Mouse (Mus musculus): ENCODE results near the gene Fahd2a.

The Fahd2a gene

GRCm38 (mm10) chr2:127444055-127444789, at the start of gene Fahd2a:
Fahd2a (minus strand) TSS chr2:127444565.
- DNase-seq (ENCODE audit: low read depth, low spot score): peak; percentile 91

GRCm38 (mm10) chr2:127484476-127485170, 40.3 kb upstream of the Fahd2a start:
- DNase-seq (ENCODE audit: low read depth, low spot score): peak; percentile 15

GRCm38 (mm10) chr2:127483001-127483400, 38.6 kb upstream of the Fahd2a start:
- DNase-seq (ENCODE audit: low read depth, low spot score): no peak

- DNase-seq (ENCODE audit: low read depth, low spot score): no peak
Observed at GRCm38 (mm10) chr2:127482533-127482911, 38.2 kb upstream of the Fahd2a start.

GRCm38 (mm10) chr2:127481841-127482532, 37.6 kb upstream of the Fahd2a start:
- DNase-seq (ENCODE audit: low read depth, low spot score): no peak

- no peak for DNase-seq (ENCODE audit: low read depth, low spot score)
Observed at GRCm38 (mm10) chr2:127479763-127480162, 35.4 kb upstream of the Fahd2a start.

- DNase-seq (ENCODE audit: low read depth, low spot score): no peak
Observed at GRCm38 (mm10) chr2:127479210-127479609, 34.8 kb upstream of the Fahd2a start.

GRCm38 (mm10) chr2:127472279-127472678, 27.9 kb upstream of the Fahd2a start:
- no peak for DNase-seq (ENCODE audit: low read depth, low spot score)

GRCm38 (mm10) chr2:127471281-127471680, 26.9 kb upstream of the Fahd2a start:
- no peak for DNase-seq (ENCODE audit: low read depth, low spot score)

GRCm38 (mm10) chr2:127470661-127471060, 26.3 kb upstream of the Fahd2a start:
- no peak for DNase-seq (ENCODE audit: low read depth, low spot score)

GRCm38 (mm10) chr2:127470183-127470582, 25.8 kb upstream of the Fahd2a start:
- DNase-seq (ENCODE audit: low read depth, low spot score): no peak

GRCm38 (mm10) chr2:127462314-127462713, 17.9 kb upstream of the Fahd2a start:
- DNase-seq (ENCODE audit: low read depth, low spot score): peak; percentile 61

GRCm38 (mm10) chr2:127461351-127461750, 17.0 kb upstream of the Fahd2a start:
- DNase-seq (ENCODE audit: low read depth, low spot score): no peak

GRCm38 (mm10) chr2:127459341-127459740, 15.0 kb upstream of the Fahd2a start:
- no peak for DNase-seq (ENCODE audit: low read depth, low spot score)

- DNase-seq (ENCODE audit: low read depth, low spot score): peak; percentile 67
Observed at GRCm38 (mm10) chr2:127453764-127454163, 9.4 kb upstream of the Fahd2a start.

GRCm38 (mm10) chr2:127453141-127453540, 8.8 kb upstream of the Fahd2a start:
- DNase-seq (ENCODE audit: low read depth, low spot score): no peak

GRCm38 (mm10) chr2:127451748-127452147, 7.4 kb upstream of the Fahd2a start:
- no peak for DNase-seq (ENCODE audit: low read depth, low spot score)

- DNase-seq (ENCODE audit: low read depth, low spot score): no peak
Observed at GRCm38 (mm10) chr2:127449691-127450090, 5.3 kb upstream of the Fahd2a start.

GRCm38 (mm10) chr2:127446847-127447246, 2.5 kb upstream of the Fahd2a start:
- DNase-seq (ENCODE audit: low read depth, low spot score): no peak

- no peak for DNase-seq (ENCODE audit: low read depth, low spot score)
Observed at GRCm38 (mm10) chr2:127437697-127438096, 6.7 kb downstream of the Fahd2a start.

- no peak for DNase-seq (ENCODE audit: low read depth, low spot score)
Observed at GRCm38 (mm10) chr2:127435554-127435953, 8.8 kb downstream of the Fahd2a start.

GRCm38 (mm10) chr2:127435135-127435534, 9.2 kb downstream of the Fahd2a start:
- peak; percentile 57 for DNase-seq (ENCODE audit: low read depth, low spot score)
